Mouse (Mus musculus): ENCODE results near the gene Vmn1r104. TPM values are rescaled to one million over a fixed set of nuclear protein-coding genes. Genes with fewer than 3 reads are reported as not detected.
"Not testable (repeated sequence)": the region's sequence is repeated elsewhere in the genome, so short reads cannot be mapped to it uniquely, and the experiment has no call there.

Gene Vmn1r104
- polyA plus RNA-seq (2016; fragmentation: Nextera tagmentation; extraction: Ambion mirVana), result not detected in 2 replicates

DNA sequence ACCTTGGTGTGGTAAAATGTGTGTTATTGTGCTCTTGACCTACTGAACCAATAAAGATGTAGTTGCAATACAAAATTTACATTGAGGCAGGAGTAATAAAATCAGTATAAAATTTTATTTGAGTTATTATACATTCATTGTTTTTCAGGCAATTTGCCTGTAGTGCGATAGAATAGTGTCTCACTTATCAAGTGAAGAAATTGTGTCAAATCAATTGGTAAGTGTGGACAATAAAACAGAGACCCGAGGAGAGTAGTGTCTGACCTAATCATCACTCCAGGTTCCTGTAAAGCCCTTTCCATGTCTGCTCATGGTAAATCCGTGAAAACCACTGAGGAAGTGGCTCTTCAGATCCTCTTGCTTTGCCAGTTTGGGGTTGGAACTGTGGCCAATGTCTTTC, at the start of gene Vmn1r104:
TSS of gene Vmn1r104 (plus strand) at position 301 of the 400 bp plus-strand sequence.
- WGBS, result no CpG with 5 or more reads among the region's 3 CpGs

DNA sequence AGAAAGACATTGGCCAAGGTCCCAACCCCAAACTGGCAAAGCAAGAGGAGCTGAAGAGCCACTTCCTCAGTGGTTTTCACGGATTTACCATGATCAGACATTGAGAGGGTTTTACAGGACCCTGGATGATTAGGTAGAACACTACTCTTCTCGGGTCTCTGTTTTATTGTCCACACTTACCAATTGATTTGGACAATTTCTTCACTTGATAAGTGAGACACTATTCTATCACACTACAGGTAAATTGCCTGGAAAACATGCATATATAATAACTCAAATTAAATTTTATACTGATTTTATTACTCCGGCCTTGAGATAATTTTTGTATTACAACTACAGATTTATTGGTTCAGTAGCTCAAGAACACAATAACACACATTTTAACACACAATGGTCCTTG, 23.2 kb upstream of the Vmn1r104 start, which contains the start of gene Vmn1r103:
TSS of gene Vmn1r103 (minus strand) at position 101 of the 400 bp plus-strand sequence.
- ATAC-seq (ENCODE audit: low FRiP score, low read depth); H3K4me2 ChIP-seq (replicated peaks); H3K4me1 ChIP-seq; H3K27ac ChIP-seq; H3K27me3 ChIP-seq (replicated peaks); H3K36me3 ChIP-seq; H3K9ac ChIP-seq; H3K9me3 ChIP-seq; H3K4me3 ChIP-seq: not testable (repeated sequence)
- no CpG with 5 or more reads among the region's 3 CpGs for WGBS

More for the DNA sequence above, at the start of gene Vmn1r104:
- not testable (repeated sequence) for H3K9ac ChIP-seq; ATAC-seq (ENCODE audit: low FRiP score, low read depth); H3K27me3 ChIP-seq (replicated peaks); H3K4me1 ChIP-seq; H3K27ac ChIP-seq; H3K4me3 ChIP-seq; H3K4me2 ChIP-seq (replicated peaks); H3K36me3 ChIP-seq; H3K9me3 ChIP-seq

DNA sequence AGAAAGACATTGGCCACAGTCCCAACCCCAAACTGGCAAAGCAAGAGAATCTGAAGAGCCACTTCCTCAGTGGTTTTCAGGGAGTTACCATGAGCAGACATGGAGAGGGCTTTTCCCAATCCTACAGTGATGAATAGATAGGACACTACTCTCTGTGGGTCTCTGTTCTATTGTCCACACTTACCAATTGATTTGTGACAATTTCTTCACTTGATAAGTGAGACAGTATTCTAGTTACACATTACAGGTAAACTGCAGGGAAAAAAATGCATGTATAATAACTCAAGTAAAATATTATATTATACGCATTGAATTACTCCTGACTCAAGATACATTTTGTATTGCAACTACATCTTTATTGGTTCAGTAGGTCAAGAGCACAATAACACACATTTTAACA, 12.0 kb downstream of the Vmn1r104 start, which contains the start of gene Gm5726:
TSS of gene Gm5726 (minus strand) at position 101 of the 400 bp plus-strand sequence.
- not testable (repeated sequence) for H3K9ac ChIP-seq; H3K27ac ChIP-seq; H3K4me3 ChIP-seq; H3K27me3 ChIP-seq (replicated peaks); H3K9me3 ChIP-seq; H3K36me3 ChIP-seq; H3K4me2 ChIP-seq (replicated peaks); H3K4me1 ChIP-seq; ATAC-seq (ENCODE audit: low FRiP score, low read depth)
- no CpG with 5 or more reads among the region's 1 CpGs for WGBS

DNA sequence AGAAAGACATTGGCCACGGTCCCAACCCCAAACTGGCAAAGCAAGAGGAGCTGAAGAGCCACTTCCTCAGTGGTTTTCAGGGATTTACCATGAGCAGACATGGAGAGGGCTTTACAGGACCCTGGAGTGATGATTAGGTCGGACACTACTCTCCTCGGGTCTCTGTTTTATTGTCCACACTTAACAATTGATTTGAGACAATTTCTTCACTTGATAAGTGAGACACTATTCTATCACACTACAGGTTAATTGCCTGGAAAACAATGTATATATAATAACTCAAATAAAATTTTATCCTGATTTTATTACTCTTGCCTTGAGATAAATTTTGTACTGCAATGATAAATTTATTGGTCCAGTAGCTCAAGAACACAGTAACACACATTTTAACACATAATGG, 42.5 kb downstream of the Vmn1r104 start, which contains the start of gene Gm4141:
TSS of gene Gm4141 (minus strand) at position 101 of the 400 bp plus-strand sequence.
- not testable (repeated sequence) for H3K27ac ChIP-seq; H3K36me3 ChIP-seq; H3K9ac ChIP-seq; H3K27me3 ChIP-seq (replicated peaks); H3K4me2 ChIP-seq (replicated peaks); H3K4me3 ChIP-seq; H3K9me3 ChIP-seq; H3K4me1 ChIP-seq; ATAC-seq (ENCODE audit: low FRiP score, low read depth)
- WGBS, result no CpG with 5 or more reads among the region's 3 CpGs

Other genes starting within 250 kb of the Vmn1r104 start
- not detected in 2 replicates for gene Gm4133, start 199.8 kb upstream of the Vmn1r104 start, polyA plus RNA-seq (2016; fragmentation: Nextera tagmentation; extraction: Ambion mirVana)
- gene Gm5728, start 158.4 kb upstream of the Vmn1r104 start, polyA plus RNA-seq (2016; fragmentation: Nextera tagmentation; extraction: Ambion mirVana), result not detected in 2 replicates
- not detected in 2 replicates for gene Vmn1r100, start 115.9 kb upstream of the Vmn1r104 start, polyA plus RNA-seq (2016; fragmentation: Nextera tagmentation; extraction: Ambion mirVana)
- gene Vmn1r101, start 91.2 kb upstream of the Vmn1r104 start, polyA plus RNA-seq (2016; fragmentation: Nextera tagmentation; extraction: Ambion mirVana), result not detected in 2 replicates
- not detected in 2 replicates for gene Gm10670, start 58.9 kb upstream of the Vmn1r104 start, polyA plus RNA-seq (2016; fragmentation: Nextera tagmentation; extraction: Ambion mirVana)
- not detected in 2 replicates for gene Vmn1r103, start 23.3 kb upstream of the Vmn1r104 start, polyA plus RNA-seq (2016; fragmentation: Nextera tagmentation; extraction: Ambion mirVana)
- not detected in 2 replicates for gene Gm5726, start 11.9 kb downstream of the Vmn1r104 start, polyA plus RNA-seq (2016; fragmentation: Nextera tagmentation; extraction: Ambion mirVana)
- not detected in 2 replicates for gene Gm4141, start 42.4 kb downstream of the Vmn1r104 start, polyA plus RNA-seq (2016; fragmentation: Nextera tagmentation; extraction: Ambion mirVana)
- not detected in 2 replicates for gene Gm4513, start 65.2 kb downstream of the Vmn1r104 start, polyA plus RNA-seq (2016; fragmentation: Nextera tagmentation; extraction: Ambion mirVana)
- not detected in 2 replicates for gene Vmn1r107, start 135.1 kb downstream of the Vmn1r104 start, polyA plus RNA-seq (2016; fragmentation: Nextera tagmentation; extraction: Ambion mirVana)
- not detected in 2 replicates for gene Vmn1r111, start 169.4 kb downstream of the Vmn1r104 start, polyA plus RNA-seq (2016; fragmentation: Nextera tagmentation; extraction: Ambion mirVana)
- not detected in 2 replicates for gene Gm10668, start 196.8 kb downstream of the Vmn1r104 start, polyA plus RNA-seq (2016; fragmentation: Nextera tagmentation; extraction: Ambion mirVana)
- gene Vmn1r112, start 237.3 kb downstream of the Vmn1r104 start, polyA plus RNA-seq (2016; fragmentation: Nextera tagmentation; extraction: Ambion mirVana), result not detected in 2 replicates

Measured in neural tube, embryonic 12.5 days (tissue).